Mouse (Mus musculus) T-helper 2 cell (primary cell): Measurements from ENCODE around the gene Olfr548-ps1.
"Not testable (repeated sequence)": the region's sequence is repeated elsewhere in the genome, so short reads cannot be mapped to it uniquely, and the experiment has no call there.

Source experiments
- in situ Hi-C: fragments of 300-600 bp; cut with MboI, MseI; formaldehyde crosslinking; loops from one replicate; pipeline ENCODE4 v1.15.1; 2025; ENCODE audit warnings: high pct_unique_total_duplicates

The Olfr548-ps1 gene

GRCm38 (mm10) chr7:102540596-102540995 lies at the start of gene Olfr548-ps1:
Gene Olfr548-ps1 (plus strand): TSS chr7:102540896.
- in situ Hi-C loops: no loop called here

- in situ Hi-C loops: not testable (repeated sequence)
These were observed 46.3 kb upstream of the Olfr548-ps1 start for GRCm38 (mm10) chr7:102494416-102494815.

GRCm38 (mm10) chr7:102499473-102499872 lies 41.2 kb upstream of the Olfr548-ps1 start, which contains the start of gene Olfr545:
Gene Olfr545 (minus strand): TSS chr7:102499573.
- in situ Hi-C loops: no loop called here

GRCm38 (mm10) chr7:102501986-102502385 lies 38.7 kb upstream of the Olfr548-ps1 start:
- in situ Hi-C loops: no loop called here

GRCm38 (mm10) chr7:102506848-102507247 lies 33.8 kb upstream of the Olfr548-ps1 start:
- in situ Hi-C loops: loop anchor here (5.0 kb wide), 2 partner anchors 130 to 410 kb away; partner anchors contain the start of genes Olfr554 and Olfr571

GRCm38 (mm10) chr7:102508066-102508465 lies 32.6 kb upstream of the Olfr548-ps1 start:
- in situ Hi-C loops: loop anchor here (5.0 kb wide), 2 partner anchors 129 to 409 kb away; partner anchors contain the start of genes Olfr554 and Olfr571

- in situ Hi-C loops: loop anchor here (5.0 kb wide), 2 partner anchors 129 to 409 kb away; partner anchors contain the start of genes Olfr554 and Olfr571
These were observed 32.0 kb upstream of the Olfr548-ps1 start for GRCm38 (mm10) chr7:102508666-102509065.

- in situ Hi-C loops: loop anchor here (5.0 to 10.0 kb wide), 3 partner anchors 128 to 408 kb away; partner anchors contain the start of genes Olfr554, Olfr557 and Olfr571
These were observed 31.0 kb upstream of the Olfr548-ps1 start for GRCm38 (mm10) chr7:102509726-102510125.

GRCm38 (mm10) chr7:102511927-102512326 lies 28.8 kb upstream of the Olfr548-ps1 start:
- in situ Hi-C loops: loop anchor here (10.0 kb wide), 1 partner anchor 183 kb away; the partner anchor contains the start of gene Olfr557

- in situ Hi-C loops: loop anchor here (10.0 kb wide), 1 partner anchor 182 kb away; the partner anchor contains the start of gene Olfr557
These were observed 27.8 kb upstream of the Olfr548-ps1 start for GRCm38 (mm10) chr7:102512814-102513435.

GRCm38 (mm10) chr7:102514144-102514543 lies 26.6 kb upstream of the Olfr548-ps1 start:
- in situ Hi-C loops: loop anchor here (10.0 kb wide), 1 partner anchor 181 kb away; the partner anchor contains the start of gene Olfr557

GRCm38 (mm10) chr7:102516261-102517050 lies 24.2 kb upstream of the Olfr548-ps1 start:
- in situ Hi-C loops: loop anchor here (10.0 kb wide), 1 partner anchor 178 kb away; the partner anchor contains the start of gene Olfr557

GRCm38 (mm10) chr7:102517051-102517335 lies 23.7 kb upstream of the Olfr548-ps1 start:
- in situ Hi-C loops: loop anchor here (10.0 kb wide), 1 partner anchor 178 kb away; the partner anchor contains the start of gene Olfr557

GRCm38 (mm10) chr7:102529052-102529451 lies 11.6 kb upstream of the Olfr548-ps1 start:
- in situ Hi-C loops: no loop called here

- in situ Hi-C loops: no loop called here
These were observed 6.2 kb upstream of the Olfr548-ps1 start, which contains the start of gene Olfr547 for GRCm38 (mm10) chr7:102534449-102534848. Gene Olfr547 (plus strand): TSS chr7:102534749.

GRCm38 (mm10) chr7:102541251-102541650 lies 555 bp downstream of the Olfr548-ps1 start:
- in situ Hi-C loops: no loop called here

GRCm38 (mm10) chr7:102549570-102549969 lies 8.9 kb downstream of the Olfr548-ps1 start, which contains the start of gene Olfr549:
Gene Olfr549 (plus strand): TSS chr7:102549870.
- in situ Hi-C loops: no loop called here

- in situ Hi-C loops: no loop called here
These were observed 12.6 kb downstream of the Olfr548-ps1 start for GRCm38 (mm10) chr7:102553279-102553678.

GRCm38 (mm10) chr7:102564999-102565997 lies 24.6 kb downstream of the Olfr548-ps1 start, which contains the start of gene Trim21:
Gene Trim21 (minus strand): TSS chr7:102565486.
- in situ Hi-C loops: loop anchor here (5.0 kb wide), 1 partner anchor 43 kb away; no protein-coding TSS in a partner anchor

GRCm38 (mm10) chr7:102566219-102566618 lies 25.5 kb downstream of the Olfr548-ps1 start:
- in situ Hi-C loops: loop anchor here (5.0 kb wide), 1 partner anchor 44 kb away; no protein-coding TSS in a partner anchor
